Mouse (Mus musculus) mature B cell (primary cell): ENCODE results near the gene Esrrb.

Source experiments
- in situ Hi-C: fragments of 300-500 bp; cut with MboI; formaldehyde crosslinking; loops from 2 replicates; pipeline ENCODE4 v1.14.3; 2019

The Esrrb gene

DNA sequence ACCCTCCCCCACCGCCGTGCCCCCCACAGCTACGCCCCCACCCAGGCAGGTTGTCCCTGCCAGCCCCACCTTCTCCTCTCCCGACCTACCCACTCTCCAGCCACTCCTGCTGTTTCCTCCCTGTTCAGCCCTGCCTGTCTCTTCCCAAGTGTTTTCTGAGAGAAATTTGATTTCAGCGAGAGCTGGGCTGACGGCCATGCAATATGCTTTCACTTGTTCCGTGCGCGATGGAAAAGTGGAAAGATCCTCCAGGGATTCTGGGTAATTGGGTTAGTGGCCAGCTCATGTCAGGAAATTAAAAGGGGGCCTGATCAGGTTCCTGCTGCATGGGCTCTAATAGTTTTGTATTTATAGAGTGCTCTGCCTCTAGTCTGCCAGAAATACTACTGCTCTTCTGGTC is 131.9 kb downstream of the Esrrb start:
- in situ Hi-C loops: no loop called here

DNA sequence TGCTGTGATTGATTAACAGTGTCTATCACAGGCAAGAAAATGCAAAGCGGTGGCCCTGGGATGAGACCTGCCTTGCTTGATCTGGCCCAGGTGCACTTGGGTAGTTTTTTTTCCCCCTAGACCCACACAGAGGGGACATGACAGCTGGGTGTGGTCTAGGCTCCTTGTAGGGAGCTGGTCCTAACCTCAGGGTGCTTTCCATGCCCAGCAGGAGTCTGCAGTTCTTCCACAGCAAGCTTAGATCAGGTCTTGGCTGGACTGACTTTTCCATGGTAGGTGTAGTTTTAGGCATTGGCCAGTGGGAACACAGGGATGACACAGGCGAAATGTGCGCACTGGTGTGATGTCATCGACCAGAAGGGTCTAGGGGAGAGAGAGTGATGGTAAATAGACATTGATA is 136.2 kb downstream of the Esrrb start:
- in situ Hi-C loops: no loop called here

DNA sequence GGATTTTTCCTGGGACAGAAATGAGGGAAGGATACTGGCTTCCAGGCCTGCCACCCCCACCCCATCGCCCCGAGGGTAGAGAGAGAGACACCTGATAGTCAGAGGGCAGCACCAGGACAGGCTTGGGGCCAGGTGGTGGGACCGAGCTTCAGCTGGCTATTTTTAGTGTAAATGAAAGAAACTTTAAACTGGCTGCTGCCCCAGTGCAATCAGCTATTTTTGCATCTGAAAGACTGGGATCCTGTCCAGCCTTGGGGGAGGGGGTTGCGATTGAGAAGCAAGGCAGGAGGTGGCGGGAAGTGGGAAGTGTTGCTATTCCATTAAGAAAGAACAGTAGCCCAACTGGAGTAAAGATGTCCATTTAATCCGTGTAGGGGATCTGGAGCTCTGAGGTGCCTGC is 137.8 kb downstream of the Esrrb start:
- in situ Hi-C loops: no loop called here

DNA sequence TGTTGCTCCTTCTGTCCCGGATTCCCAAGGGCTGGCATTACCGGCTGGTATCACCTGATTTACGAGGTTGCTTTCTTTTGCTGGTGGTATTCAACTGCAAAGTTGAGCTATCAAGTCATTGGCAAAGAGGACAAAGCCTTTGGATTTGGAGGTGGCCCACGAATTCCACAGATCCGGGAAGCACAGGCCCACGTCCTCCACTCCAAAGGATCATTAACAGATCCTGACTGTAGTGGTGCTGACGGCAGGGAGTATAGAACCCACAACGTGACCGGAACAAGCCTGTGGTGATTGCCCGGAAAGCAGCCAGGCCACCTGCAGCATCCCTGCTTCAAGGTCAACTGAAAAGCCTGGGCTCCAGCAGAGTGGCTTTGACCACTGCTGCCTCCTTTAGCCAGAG is 140.8 kb downstream of the Esrrb start:
- in situ Hi-C loops: no loop called here

DNA sequence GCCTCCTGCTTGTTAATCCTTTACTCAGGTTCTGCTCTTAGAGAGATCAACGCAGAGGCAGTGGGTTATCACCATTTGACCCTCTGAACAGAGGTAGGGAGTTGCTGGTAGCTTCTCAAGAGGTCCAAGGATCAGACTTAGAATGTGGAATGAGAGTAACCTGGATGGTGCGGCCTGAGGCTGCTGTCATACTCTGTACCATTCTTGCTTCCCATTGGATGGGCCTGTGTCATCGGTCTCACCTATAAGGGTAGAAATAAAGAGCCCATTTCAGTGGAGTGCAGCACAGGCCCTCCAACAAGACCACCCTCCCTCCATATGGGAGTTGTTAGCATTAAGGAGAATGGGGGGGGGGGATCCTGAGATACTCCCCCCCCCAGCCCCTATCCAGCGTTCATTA is 143.0 kb downstream of the Esrrb start:
- in situ Hi-C loops: no loop called here

DNA sequence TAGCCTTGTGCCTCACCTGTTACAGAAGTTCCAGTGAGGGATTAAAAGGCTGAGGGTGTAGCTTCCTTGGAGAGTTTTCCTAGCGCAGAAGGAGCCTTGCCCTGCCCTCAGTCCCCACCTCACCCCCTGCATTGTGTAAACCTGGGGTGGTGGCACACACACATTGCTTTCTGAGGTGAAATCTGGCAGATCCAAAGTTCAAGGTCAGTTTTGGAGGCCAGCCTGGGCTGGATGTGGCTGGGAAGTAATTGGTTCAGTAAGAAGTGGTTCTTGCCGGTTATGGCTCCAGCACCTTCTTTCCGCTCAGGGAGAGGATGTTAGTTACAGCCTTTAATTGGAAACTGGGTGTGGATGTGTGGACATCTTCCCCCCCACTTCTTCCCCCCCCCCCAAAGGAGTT is 143.4 kb downstream of the Esrrb start:
- in situ Hi-C loops: no loop called here

DNA sequence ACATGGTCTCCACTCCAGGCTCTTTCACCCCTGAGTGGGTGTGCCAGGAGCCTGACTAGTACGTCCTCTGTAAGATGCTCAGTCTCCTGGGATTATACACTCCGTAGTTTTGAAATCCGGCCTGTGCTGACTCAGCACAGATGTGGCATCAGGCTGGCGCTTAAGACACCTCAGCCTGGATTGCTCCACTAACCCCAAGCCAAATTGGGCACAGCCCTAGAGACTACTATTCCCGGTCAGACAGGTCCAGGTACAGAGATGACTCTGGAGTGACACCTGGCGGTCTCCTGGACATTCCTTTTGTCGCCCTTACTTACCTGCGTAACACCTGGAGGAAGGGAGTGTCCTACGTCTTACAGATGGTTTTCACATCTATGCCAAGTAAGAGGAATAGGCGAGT is 146.8 kb downstream of the Esrrb start:
- in situ Hi-C loops: no loop called here

DNA sequence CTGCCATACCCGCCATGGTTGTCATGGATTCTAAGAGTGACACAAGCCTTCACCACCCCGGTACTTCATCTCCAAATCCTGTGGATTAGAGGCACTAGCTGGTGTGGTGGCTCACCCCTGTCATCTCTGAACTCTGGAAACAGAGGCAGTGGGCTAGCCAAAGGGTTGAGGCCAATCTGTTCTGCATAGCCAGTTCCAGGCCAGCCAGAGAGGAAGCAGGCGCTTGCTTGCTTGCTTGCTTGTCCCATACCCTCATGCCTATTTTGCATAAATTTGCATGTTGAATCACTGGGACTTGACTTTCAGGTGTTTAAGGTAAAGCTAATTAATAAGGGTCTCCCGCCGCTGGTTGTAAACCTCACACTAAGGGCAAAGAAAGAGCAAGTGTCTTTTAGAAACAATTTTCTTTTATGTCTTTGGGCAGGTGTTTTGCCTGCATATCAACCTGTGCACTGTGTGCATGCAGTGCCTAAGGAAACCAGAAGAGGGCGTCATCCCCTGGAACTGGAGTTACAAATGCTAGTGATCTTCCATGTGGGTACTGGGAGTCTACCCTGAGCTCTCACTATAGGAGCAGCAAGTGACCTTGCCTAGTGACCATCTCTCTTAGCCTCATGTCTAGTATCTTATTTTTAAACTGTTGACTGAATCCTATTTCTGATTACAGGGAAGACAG is 147.5 kb downstream of the Esrrb start:
- in situ Hi-C loops: no loop called here

DNA sequence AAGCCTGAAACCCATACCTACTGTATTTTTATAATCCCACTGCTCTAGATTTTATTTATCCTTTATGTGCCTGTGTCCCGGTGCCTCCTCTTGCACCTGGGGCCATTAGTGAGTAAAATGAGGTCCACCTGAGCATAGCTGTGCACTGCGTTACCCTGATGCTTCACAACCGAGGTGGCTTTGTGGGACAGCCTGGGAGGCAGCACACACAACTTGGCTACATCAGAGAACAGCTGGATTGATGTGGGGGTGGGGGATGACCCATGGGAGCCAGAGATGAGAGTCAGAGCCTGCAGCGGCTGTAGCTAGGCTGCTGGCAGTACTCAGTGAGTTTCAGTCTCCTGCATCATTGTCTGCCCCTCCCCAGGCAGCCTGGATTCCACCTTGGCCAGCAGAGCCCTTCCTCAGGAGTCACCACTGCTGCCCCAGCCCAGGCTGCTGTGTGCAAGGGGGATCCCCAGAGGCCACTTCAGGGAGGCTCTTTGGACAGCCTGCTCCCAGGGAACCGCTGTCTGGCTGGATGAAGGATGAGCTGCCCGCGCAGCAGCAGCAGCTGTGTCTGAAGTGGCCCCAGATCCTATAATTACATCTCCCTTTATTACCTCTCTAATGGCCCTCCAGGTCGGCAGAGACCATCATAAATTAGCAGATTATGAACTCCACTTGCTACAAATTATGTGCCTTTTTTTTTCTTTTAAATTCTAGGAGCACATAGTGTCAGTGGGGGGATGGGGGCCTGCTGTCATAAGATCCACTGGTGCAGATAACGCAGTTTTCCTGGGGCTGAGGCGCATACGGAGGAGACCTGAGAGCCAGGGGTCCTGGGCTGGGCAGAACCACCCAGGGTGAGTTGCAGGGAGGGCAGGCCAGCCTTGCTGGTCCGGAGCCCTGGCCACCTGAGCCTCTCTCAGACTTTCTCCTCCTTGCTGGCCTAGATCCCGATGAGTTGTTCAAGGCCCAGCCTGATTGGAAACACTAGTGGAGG is 148.7 kb downstream of the Esrrb start:
- in situ Hi-C loops: no loop called here

DNA sequence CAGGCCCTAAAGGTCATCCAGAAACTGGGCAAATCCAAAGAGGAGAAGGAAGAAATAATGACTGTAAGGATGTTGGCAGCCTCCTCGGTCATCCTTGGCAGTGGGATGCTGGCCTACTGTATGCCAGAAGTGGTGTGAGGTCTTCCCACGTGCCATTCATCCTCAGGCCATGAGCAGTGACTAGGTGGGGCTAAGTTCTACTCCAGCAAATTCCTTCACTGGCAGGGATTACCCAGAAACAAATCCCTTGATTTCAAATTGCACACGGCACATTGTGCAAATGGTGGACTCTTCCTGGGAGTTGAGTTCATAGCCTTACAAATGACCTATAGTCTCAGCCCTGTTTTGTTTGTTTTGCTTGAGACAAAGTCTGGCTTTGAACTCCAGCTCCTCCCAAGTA is 151.4 kb downstream of the Esrrb start:
- in situ Hi-C loops: no loop called here

DNA sequence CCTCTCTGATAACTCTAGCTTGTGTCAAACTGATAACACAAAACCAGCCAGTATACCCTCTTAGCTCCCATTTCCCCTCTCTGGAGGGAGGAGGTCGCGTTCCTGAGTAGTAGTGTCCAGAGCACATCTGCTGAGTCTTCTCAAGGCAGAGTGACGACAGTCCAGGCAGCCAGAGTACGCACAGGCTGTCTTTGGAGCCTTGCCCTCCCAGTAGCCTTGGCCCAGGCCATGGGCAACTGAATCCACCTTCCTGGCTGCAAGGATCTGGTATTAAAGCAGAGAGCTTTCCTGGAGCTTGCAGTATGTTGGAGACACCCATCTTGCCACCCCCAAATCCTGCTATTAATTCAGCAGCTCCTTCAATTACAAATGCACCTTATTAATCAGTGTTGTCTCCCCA is 152.7 kb downstream of the Esrrb start:
- in situ Hi-C loops: no loop called here

DNA sequence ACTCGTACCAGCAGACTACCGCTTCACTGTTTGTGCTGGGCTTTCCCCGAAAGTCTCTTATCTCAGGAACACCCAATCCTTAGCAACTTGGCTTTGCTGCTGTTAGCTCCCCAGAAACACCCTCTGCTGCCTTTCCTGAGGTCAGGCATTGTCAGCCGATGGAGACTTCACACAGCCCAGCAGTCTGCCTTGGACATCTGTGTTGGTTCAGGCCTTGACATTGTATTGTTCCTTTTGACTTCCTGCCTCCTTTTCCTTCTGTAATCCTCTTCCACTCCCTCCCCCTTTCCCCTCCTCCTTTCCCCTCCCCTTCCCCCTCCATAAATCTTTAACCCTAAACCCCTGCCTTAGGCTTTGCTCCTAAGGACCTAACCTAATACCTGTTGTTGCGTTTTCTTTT is 155.7 kb downstream of the Esrrb start:
- in situ Hi-C loops: no loop called here

DNA sequence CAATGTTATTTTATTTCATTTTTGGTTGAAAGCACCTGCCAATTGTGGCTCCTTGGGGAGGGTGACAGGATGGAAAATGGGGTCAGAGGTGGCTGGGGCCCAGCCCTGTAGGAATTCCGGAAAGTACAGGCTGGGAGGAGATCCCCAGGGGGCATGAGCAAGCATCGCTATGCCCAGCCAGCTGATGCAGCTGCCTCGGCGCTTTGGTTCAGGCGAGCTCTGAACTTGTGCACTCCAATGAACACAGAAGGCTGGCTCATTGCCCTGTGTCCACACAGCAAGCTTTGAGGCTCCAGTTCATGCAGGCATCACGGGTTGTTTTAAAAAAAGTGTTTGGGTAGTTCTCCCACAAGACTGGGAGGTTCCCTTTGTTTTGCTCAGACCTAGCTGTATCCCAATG is 156.8 kb downstream of the Esrrb start:
- in situ Hi-C loops: no loop called here

DNA sequence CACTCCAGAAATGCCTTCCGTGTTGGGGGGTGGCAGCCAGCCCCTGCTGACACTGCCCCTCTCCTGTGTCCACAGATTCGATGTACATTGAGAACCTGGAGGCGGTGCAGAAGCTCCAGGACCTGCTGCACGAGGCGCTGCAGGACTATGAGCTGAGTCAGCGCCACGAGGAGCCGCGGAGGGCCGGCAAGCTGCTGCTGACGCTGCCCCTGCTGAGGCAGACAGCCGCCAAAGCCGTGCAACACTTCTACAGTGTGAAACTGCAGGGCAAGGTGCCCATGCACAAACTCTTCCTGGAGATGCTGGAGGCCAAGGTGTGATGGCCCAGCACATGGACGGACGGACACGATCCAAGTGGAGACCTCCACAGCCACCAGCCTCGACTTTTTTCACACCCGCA is 157.8 kb downstream of the Esrrb start:
- in situ Hi-C loops: no loop called here

DNA sequence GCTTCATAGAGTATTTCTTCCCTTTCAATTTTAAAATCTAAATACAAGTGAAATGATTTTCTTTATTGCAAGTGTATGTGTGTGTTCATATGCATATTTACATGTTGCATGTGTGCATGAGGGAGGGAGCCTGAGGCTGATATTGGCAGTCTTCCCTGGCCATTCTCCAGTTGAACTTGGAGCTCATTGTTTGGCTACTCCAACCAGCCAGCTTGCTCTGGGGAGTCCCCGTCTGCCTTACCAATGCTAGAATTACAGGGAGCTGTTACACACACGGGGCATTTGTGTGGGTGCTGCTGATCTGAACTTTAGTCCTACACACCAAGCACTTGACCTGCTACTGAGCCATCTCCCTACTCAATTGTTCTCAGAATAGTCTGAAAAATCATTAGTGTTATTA is 173.4 kb downstream of the Esrrb start:
- in situ Hi-C loops: no loop called here

DNA sequence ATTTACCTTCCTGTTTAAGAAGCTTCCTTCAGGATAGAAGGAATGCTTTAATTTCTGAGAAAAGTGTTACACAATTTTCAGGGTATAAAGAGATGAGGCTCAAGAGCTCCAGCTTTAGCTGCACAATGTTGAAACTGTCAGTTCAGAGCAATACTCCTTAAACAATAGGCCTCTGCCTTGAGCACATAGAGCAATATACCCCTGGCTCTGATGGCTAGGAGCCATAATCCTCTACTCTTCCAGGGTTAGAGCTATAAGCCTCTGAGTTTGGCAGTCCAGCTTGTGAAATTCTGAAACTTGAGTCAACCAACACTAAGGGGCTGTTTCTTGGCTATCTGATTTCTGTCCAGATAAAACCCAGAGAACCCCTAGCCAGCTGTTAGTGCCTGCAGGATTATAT is 176.9 kb downstream of the Esrrb start:
- in situ Hi-C loops: no loop called here

DNA sequence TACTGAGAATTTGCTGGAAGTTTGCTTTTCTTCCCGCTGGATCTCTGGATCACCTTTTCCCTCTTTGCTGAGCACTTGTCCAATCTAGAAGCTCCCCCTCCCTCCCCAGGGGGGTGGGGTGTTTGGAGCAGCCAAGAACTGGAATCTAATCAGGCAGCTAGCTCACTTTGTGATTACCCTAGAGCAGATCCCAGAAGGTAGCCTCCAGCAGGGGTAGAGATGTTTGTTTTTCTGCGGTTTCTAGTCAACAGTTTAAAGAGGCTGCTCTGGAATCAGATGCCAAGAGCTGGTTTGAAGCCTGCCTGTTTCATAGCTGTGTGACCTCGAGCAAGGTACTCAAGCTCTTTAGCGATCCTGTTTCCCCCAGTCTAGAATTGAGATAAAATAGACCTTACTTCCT is 177.8 kb downstream of the Esrrb start:
- in situ Hi-C loops: no loop called here

DNA sequence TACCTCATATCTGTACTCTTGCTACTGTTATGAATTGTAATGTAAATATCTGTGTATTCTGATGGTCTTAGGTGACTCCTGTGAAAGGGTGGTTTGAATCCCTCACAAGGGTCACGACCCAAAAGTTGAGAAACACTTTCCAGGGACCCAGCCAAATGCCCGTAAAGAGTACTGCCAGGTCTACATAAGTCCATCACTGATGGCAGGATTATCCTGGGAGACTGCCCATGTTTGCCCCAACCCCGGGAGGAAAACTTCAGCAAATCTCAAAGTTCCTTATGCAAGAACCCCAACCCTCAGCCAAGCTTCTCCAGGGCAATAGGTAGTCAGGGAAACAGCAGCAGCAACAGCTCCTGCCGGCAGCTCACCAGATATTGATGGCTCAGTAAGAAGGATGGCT is 178.6 kb downstream of the Esrrb start:
- in situ Hi-C loops: no loop called here

DNA sequence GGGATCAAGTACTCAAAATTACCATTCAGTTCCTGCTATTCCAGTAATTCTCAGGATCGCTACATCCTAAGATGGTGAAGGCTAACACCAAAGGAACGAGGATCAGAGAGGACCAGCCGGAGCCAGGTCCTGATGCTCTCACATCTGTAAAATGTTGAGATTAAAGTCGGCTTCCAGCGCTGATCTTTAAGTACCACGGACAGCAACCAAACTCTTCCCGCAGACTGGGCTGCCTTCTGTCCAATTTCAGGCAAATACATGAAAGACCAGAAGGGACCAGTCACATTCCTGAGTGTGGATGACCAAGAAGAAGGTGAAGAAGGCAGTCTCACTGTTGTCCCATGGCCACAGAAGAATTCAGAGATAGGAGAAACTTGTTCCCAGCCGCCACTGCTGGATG is 186.9 kb downstream of the Esrrb start:
- in situ Hi-C loops: no loop called here

DNA sequence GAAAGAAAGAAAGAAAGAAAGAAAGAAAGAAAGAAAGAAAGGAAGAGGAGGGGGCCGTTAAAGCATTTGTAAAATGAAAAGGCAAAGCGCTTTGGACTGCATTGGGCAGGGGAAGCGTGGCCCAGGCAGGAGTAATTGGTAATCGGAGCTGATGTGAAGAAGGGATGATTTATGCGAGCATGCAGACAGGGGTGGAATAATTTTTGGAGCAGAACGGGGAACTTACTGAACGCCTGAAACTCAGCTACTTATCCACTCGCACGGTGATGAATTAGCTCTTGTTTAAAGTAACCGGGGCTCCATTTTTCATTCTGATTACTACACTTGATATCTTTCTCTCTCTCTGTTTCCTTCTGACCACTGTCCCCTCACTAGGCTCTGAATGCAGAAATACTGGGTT is 192.1 kb downstream of the Esrrb start:
- in situ Hi-C loops: no loop called here

DNA sequence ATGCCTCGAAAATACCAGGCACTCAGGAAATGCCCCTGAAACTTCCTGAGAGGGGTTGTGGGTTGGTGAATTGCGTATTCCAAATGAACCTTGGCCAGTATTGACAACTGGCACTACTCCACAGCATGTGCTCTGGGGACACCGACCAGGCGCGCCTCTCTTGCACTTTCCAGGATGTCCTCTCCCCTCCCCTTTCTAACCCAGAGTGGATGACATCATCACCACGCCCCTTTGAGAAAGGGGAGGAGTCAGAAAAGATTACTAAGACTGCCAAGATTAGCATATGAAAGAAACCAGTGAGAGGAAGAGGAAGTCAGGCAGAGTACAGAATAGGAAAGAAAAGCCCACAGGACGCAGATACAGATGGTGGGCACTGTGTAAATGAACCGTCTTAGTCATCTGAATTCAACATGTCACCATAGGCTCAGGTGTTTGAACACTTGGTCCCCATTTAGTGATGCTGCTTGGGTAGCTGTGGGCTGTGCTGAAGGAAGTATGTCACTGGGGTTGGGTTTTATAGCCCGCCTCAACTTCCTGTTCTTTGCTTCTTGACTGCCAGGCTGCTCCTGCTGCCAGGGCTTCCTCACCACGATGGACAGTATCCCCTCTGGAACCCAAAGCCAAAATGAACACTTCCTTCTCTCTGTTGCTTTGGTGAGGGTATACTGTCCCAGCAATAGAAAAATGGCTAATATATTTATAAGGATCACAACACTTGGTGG is 196.0 kb downstream of the Esrrb start:
- in situ Hi-C loops: no loop called here

DNA sequence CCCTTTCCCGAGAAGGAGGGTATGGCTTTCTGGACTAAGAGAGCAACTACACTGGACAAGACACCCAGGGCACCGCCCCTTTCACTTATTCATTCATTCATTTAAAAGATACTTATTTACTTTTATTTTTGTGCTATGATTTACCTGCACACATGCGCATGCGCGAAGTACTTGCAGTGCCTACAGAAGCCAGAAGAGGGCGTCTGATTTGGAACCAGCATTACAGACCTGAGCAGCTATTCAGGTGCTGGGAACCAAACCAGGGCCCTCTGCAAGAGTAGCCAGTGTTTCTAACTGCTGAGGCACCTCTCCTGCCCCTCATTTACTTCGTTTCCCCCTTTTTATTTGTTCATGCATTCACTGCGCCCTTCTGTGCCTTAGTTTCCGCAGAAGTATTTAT is 198.0 kb downstream of the Esrrb start:
- in situ Hi-C loops: no loop called here

DNA sequence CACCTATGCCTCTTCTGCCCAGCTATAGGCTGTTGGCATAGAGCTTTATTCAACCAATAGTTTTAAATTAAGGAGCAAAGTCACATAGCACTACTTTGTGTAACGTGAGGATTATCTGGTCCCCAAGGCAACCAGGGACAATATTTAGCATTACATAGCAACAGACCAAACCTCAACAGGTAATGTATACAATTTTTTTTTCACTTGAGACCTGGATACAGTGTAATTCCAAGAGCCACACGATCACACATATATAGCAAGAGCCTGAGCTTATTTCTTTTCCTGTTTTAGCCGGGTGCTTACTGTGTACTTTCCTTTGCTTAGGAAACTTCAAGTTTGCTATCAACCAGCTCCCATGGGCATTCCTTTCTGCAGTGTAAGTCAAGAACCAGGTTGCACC is 201.8 kb downstream of the Esrrb start:
- in situ Hi-C loops: no loop called here
